Mouse (Mus musculus) urinary bladder, postnatal 14 days (tissue): ENCODE measurements around the gene Adcy10.
A peak's percentile ranks its signal among the peaks of the same experiment; 100 is the strongest.

Experiments
- DNase-seq: peaks from one replicate; pipeline ENCODE4 v3.0.0; 2021; ENCODE audit warnings: low spot score

The Adcy10 gene

GRCm38 (mm10) chr1:165484688-165485233, at the start of gene Adcy10:
TSS of gene Adcy10 (plus strand) at chr1:165485183.
- no peak for DNase-seq

- no peak for DNase-seq
Measured at GRCm38 (mm10) chr1:165438289-165439021, 46.5 kb upstream of the Adcy10 start.

- no peak for DNase-seq
Measured at GRCm38 (mm10) chr1:165440788-165441187, 44.2 kb upstream of the Adcy10 start.

GRCm38 (mm10) chr1:165441201-165441600, 43.8 kb upstream of the Adcy10 start:
- DNase-seq, result no peak

GRCm38 (mm10) chr1:165441719-165442118, 43.3 kb upstream of the Adcy10 start:
- DNase-seq, result no peak

GRCm38 (mm10) chr1:165459041-165459502, 25.9 kb upstream of the Adcy10 start:
- DNase-seq, result no peak

- peak; percentile 60 for DNase-seq
Measured at GRCm38 (mm10) chr1:165459503-165460181, 25.3 kb upstream of the Adcy10 start.

GRCm38 (mm10) chr1:165460360-165460800, 24.6 kb upstream of the Adcy10 start, which contains the start of the genes Dcaf6 and Mpc2:
TSS of gene Dcaf6 (minus strand) at chr1:165460475.
TSS of gene Mpc2 (plus strand) at chr1:165460637.
- peak; percentile 100 for DNase-seq

GRCm38 (mm10) chr1:165460801-165461377, 24.1 kb upstream of the Adcy10 start:
- DNase-seq, result peak; percentile 99

GRCm38 (mm10) chr1:165461681-165462080, 23.3 kb upstream of the Adcy10 start:
- DNase-seq, result no peak

- no peak for DNase-seq
Measured at GRCm38 (mm10) chr1:165462861-165463260, 22.1 kb upstream of the Adcy10 start.

- DNase-seq, result no peak
Measured at GRCm38 (mm10) chr1:165464574-165464973, 20.4 kb upstream of the Adcy10 start.

GRCm38 (mm10) chr1:165468971-165469370, 16.0 kb upstream of the Adcy10 start:
- DNase-seq, result no peak

- DNase-seq, result no peak
Measured at GRCm38 (mm10) chr1:165469717-165470116, 15.3 kb upstream of the Adcy10 start.

GRCm38 (mm10) chr1:165471490-165471889, 13.5 kb upstream of the Adcy10 start:
- no peak for DNase-seq

GRCm38 (mm10) chr1:165486108-165486507, 1.1 kb downstream of the Adcy10 start:
- DNase-seq, result no peak

- no peak for DNase-seq
Measured at GRCm38 (mm10) chr1:165489197-165489596, 4.2 kb downstream of the Adcy10 start.

GRCm38 (mm10) chr1:165498856-165499255, 13.9 kb downstream of the Adcy10 start:
- DNase-seq, result no peak

GRCm38 (mm10) chr1:165503307-165504024, 18.5 kb downstream of the Adcy10 start:
- peak; percentile 23 for DNase-seq

- no peak for DNase-seq
Measured at GRCm38 (mm10) chr1:165506303-165506702, 21.3 kb downstream of the Adcy10 start.

- DNase-seq, result no peak
Measured at GRCm38 (mm10) chr1:165510161-165510560, 25.2 kb downstream of the Adcy10 start.

- no peak for DNase-seq
Measured at GRCm38 (mm10) chr1:165520716-165521115, 35.7 kb downstream of the Adcy10 start.
